Mouse (Mus musculus) liver, adult 2 months (tissue): Measurements from ENCODE around the gene Pars2.

Source experiments
- CTCF ChIP-seq: fragments of 200-500 bp; IDR thresholded peaks from 2 replicates; pipeline ENCODE4 v1.5.1; 2011; ENCODE audit warnings: low read depth, low read length, control low read depth
- POLR2A ChIP-seq: fragments of 200-500 bp; IDR thresholded peaks from 2 replicates; pipeline ENCODE4 v1.6.1; 2011; ENCODE audit warnings: low read length, control low read depth; ENCODE audit not compliant: insufficient read depth; ENCODE audit errors: extremely low read depth

DNA sequence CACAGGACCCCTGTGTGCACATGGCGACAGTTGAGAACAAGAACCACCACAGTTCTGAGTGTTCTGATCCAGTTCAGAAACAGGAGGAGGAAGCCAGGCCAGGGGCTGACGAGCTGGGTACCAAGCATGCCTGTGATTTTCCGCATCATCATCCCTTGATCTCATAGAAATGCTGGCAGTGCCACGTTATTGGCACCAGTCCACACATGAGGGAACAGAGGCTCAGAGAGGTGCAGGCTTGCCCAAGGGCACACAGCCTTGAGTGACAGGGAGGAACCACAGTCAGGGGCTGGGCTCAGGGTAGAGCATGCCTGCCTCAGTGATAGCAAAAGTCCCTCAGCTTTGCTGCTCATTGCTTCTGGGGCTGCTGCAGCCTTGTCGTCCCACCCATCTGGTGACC, 23.1 kb upstream of the Pars2 start:
- TF ChIP-seq CTCF (no peak), POLR2A (no peak)
